Mouse (Mus musculus): ENCODE results near the gene Hic1. TPM values are rescaled to one million over a fixed set of nuclear protein-coding genes. Genes with fewer than 3 reads are reported as not detected.

Hic1 gene
- polyA plus RNA-seq, 1 experiment from 2014 or later: 6.4 TPM

DNA sequence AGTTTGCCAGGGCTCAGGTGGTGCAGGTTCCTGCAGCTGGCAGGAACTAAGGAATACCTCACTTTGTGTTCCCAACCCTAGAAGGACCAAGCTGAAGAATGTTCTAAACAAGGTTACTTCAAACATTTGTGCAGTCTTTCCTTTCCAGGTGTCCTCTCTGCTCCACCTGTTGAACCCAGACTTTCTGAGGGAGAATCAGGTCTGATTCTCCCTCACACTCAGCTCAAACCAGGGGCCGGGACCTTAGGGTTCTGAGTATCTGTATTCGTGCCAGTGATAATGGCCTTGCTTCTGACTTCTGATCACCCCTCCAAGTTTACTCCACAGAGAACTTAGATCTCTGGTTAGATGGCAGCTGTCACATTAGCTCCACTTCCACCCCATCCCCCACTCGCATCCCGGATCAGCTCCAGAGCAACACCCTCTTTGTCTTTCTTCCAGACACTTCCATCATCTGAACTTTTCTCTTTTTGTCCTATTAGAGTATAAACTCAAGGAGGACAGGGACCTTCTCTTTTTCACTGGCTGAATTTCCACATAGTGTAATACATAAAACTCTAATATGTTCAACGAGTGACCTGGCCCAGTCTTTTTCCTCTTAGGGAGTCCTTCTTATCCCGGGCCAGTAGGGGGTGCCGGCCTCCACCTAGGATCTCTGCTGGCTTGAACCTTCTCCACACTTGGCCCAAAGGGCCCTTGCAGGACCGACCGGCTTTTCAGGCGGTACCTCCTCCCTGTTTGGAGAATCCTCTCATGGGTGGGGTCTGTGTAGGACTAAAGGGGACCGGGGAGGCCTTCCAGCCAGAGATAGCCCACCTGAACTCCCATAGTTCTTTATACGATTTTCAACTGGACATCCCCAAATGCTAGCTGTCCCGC lies 23.3 kb upstream of the Hic1 start:
- ATAC-seq (ENCODE audit: insufficient number of reproducible peaks, insufficient read depth, low FRiP score, low read depth): peak; percentile 48; the same call in 1 of the 2 replicates
- peak overlapping the region in 1 of 2 experiments; percentile 91; a peak in 2 of 4 replicates for H3K27ac ChIP-seq (replicated peaks in 1 of 2; ENCODE audit: control insufficient read depth in 1 of 2, insufficient read depth in 1 of 2, low read depth in 2 of 2, low read length in 2 of 2)
- peak overlapping the region; percentile 77 for H3K9ac ChIP-seq (ENCODE audit: low read length)
- peak overlapping the region; percentile 63 to 67 for H3K4me3 ChIP-seq (ENCODE audit: control insufficient read depth in 1 of 2, insufficient read depth in 1 of 2, low read depth in 1 of 2, low read length in 2 of 2)
- peaks cover 22 to 47% of the 10 kb centered on the region in 2 experiments for H3K4me1 ChIP-seq (ENCODE audit: control insufficient read depth in 2 of 2, insufficient read depth in 2 of 2, low read length in 2 of 2)
- 22% methylated on average over 13 of the region's 13 CpGs for WGBS
- no peaks in the 10 kb centered on the region for H3K36me3 ChIP-seq (ENCODE audit: control insufficient read depth, insufficient read depth, low read length)
- H3K4me2 ChIP-seq (ENCODE audit: low read length): peak overlapping the region; percentile 90
- H3K27me3 ChIP-seq (ENCODE audit: control insufficient read depth, insufficient read depth, low read length): peaks cover 26% of the 10 kb centered on the region
- H3K9me3 ChIP-seq (ENCODE audit: control insufficient read depth, low read length): no peaks in the 10 kb centered on the region

- Histone ChIP-seq H3K9me3 (ENCODE audit: control insufficient read depth, low read length) (no peaks in the 10 kb centered on the region), H3K36me3 (ENCODE audit: control insufficient read depth, insufficient read depth, low read length) (no peaks in the 10 kb centered on the region), H3K9ac (ENCODE audit: low read length) (peak overlapping the region; percentile 30; the same call in 1 of the 2 replicates), H3K4me1 (ENCODE audit: control insufficient read depth in 2 of 2, insufficient read depth in 2 of 2, low read length in 2 of 2) (peaks cover 22 to 47% of the 10 kb centered on the region in 2 experiments), H3K4me3 (ENCODE audit: control insufficient read depth in 1 of 2, insufficient read depth in 1 of 2, low read depth in 1 of 2, low read length in 2 of 2) (no peak overlapping the region), H3K4me2 (ENCODE audit: low read length) (peak overlapping the region; percentile 1), H3K27me3 (ENCODE audit: control insufficient read depth, insufficient read depth, low read length) (peaks cover 23% of the 10 kb centered on the region), H3K27ac (replicated peaks in 1 of 2; ENCODE audit: control insufficient read depth in 1 of 2, insufficient read depth in 1 of 2, low read depth in 2 of 2, low read length in 2 of 2) (0 out of 4 replicates have a peak overlapping the region, but pooled peaks of 1 of the 2 experiments have one; percentile 31)
- WGBS: 28% methylated on average over 6 of the region's 6 CpGs
- no peak for ATAC-seq (ENCODE audit: insufficient number of reproducible peaks, insufficient read depth, low FRiP score, low read depth)
Measured at GRCm38 (mm10) chr11:75191841-75192240, 22.5 kb upstream of the Hic1 start.

- Histone ChIP-seq H3K4me2 (ENCODE audit: low read length) (peak within 1 kb of the TSS; percentile 94), H3K4me1 (ENCODE audit: control insufficient read depth in 2 of 2, insufficient read depth in 2 of 2, low read length in 2 of 2) (peaks cover 18 to 41% of the 10 kb centered on the region in 2 experiments), H3K27me3 (ENCODE audit: control insufficient read depth, insufficient read depth, low read length) (peaks cover 18% of the 10 kb centered on the region), H3K27ac (replicated peaks in 1 of 2; ENCODE audit: control insufficient read depth in 1 of 2, insufficient read depth in 1 of 2, low read depth in 2 of 2, low read length in 2 of 2) (peak within 1 kb of the TSS; percentile 12 to 74), H3K9me3 (ENCODE audit: control insufficient read depth, low read length) (no peaks in the 10 kb centered on the region), H3K36me3 (ENCODE audit: control insufficient read depth, insufficient read depth, low read length) (no peaks in the 10 kb centered on the region), H3K9ac (ENCODE audit: low read length) (peak within 1 kb of the TSS; percentile 79), H3K4me3 (ENCODE audit: control insufficient read depth in 1 of 2, insufficient read depth in 1 of 2, low read depth in 1 of 2, low read length in 2 of 2) (peak within 1 kb of the TSS; percentile 74 to 86)
- 40% methylated on average over 5 of the region's 5 CpGs for WGBS
- no peak for ATAC-seq (ENCODE audit: insufficient number of reproducible peaks, insufficient read depth, low FRiP score, low read depth)
Measured at GRCm38 (mm10) chr11:75190905-75191441, 21.7 kb upstream of the Hic1 start, which contains the start of gene Dph1. Gene Dph1, minus strand, starts transcription at chr11:75191241.

GRCm38 (mm10) chr11:75190371-75190724 lies 21.0 kb upstream of the Hic1 start:
- Histone ChIP-seq H3K27ac (replicated peaks in 1 of 2; ENCODE audit: control insufficient read depth in 1 of 2, insufficient read depth in 1 of 2, low read depth in 2 of 2, low read length in 2 of 2) (peak overlapping the region; percentile 12 to 74), H3K4me1 (ENCODE audit: control insufficient read depth in 2 of 2, insufficient read depth in 2 of 2, low read length in 2 of 2) (peaks cover 18 to 39% of the 10 kb centered on the region in 2 experiments), H3K27me3 (ENCODE audit: control insufficient read depth, insufficient read depth, low read length) (peaks cover 17% of the 10 kb centered on the region; the same call in 1 of the 2 replicates), H3K4me2 (ENCODE audit: low read length) (peak overlapping the region; percentile 94), H3K36me3 (ENCODE audit: control insufficient read depth, insufficient read depth, low read length) (peaks cover 5% of the 10 kb centered on the region), H3K9me3 (ENCODE audit: control insufficient read depth, low read length) (no peaks in the 10 kb centered on the region), H3K4me3 (ENCODE audit: control insufficient read depth in 1 of 2, insufficient read depth in 1 of 2, low read depth in 1 of 2, low read length in 2 of 2) (peak overlapping the region; percentile 74 to 86), H3K9ac (ENCODE audit: low read length) (peak overlapping the region; percentile 79)
- ATAC-seq (ENCODE audit: insufficient number of reproducible peaks, insufficient read depth, low FRiP score, low read depth): peak; percentile 59
- WGBS: under 1% methylated on average over 24 of the region's 24 CpGs

DNA sequence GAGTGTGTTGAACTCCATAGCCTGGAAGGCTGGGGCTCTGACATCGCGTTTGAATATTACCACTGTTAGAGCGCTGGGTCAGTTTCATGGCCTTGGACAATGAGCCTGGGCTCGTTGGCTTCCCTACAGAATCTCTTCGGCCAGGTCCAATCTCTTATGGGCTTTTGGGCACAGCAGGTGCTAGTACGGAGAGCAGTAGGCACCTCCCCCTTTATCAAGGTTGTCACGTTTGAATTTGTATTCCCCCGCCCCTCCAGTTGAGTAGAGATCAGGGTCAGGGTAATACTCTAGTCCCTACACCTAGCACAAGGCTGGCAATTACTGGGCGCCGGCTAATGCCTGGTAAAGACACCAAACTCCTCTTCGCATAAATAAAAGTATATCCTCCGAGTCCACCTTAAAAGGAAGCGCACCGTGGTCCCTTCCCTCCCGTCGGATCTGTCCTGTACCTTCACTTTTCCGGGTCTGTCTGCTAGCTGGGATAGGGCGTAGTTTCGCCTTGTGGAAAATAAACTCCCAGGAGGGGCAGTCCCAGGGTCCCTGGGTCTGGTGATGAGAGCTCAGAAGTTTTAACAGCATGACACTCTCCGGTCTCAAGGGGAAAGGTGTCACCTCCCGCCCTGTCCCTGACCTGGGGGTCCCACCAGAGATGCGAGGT lies 20.5 kb upstream of the Hic1 start:
- H3K27me3 ChIP-seq (ENCODE audit: control insufficient read depth, insufficient read depth, low read length): peaks cover 12% of the 10 kb centered on the region; the same call in 1 of the 2 replicates
- peak overlapping the region; percentile 12 to 74; a peak in 3 of 4 replicates for H3K27ac ChIP-seq (replicated peaks in 1 of 2; ENCODE audit: control insufficient read depth in 1 of 2, insufficient read depth in 1 of 2, low read depth in 2 of 2, low read length in 2 of 2)
- no peaks in the 10 kb centered on the region for H3K9me3 ChIP-seq (ENCODE audit: control insufficient read depth, low read length)
- WGBS: under 1% methylated on average over 22 of the region's 22 CpGs
- H3K4me3 ChIP-seq (ENCODE audit: control insufficient read depth in 1 of 2, insufficient read depth in 1 of 2, low read depth in 1 of 2, low read length in 2 of 2): peak overlapping the region; percentile 74 to 86
- H3K36me3 ChIP-seq (ENCODE audit: control insufficient read depth, insufficient read depth, low read length): peaks cover 10% of the 10 kb centered on the region
- peaks cover 18 to 37% of the 10 kb centered on the region in 2 experiments for H3K4me1 ChIP-seq (ENCODE audit: control insufficient read depth in 2 of 2, insufficient read depth in 2 of 2, low read length in 2 of 2)
- peak overlapping the region; percentile 79 for H3K9ac ChIP-seq (ENCODE audit: low read length)
- ATAC-seq (ENCODE audit: insufficient number of reproducible peaks, insufficient read depth, low FRiP score, low read depth): no peak; the same call in 1 of the 2 replicates
- peak overlapping the region; percentile 94 for H3K4me2 ChIP-seq (ENCODE audit: low read length)

DNA sequence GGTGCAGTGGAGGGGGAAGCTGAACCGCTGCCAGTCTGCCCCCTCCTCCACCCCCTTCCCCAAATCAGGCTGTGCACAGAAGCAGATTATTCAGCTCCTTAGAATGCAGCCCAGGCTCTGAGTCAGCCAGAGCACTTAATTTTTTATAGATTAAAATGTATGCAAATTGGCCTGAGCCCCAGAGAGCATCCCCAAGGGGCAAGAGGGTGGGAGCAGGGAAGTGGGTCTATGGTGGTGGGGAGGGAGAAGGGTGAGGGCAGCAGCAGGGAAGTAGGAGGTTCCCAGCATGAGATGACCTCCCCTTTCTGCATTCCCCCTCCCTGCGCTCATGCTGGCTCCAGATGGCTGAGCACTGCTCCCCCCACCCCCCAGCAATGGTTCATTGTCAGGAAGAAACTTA lies 15.7 kb upstream of the Hic1 start:
- WGBS: 88% methylated on average over 2 of the region's 2 CpGs
- H3K36me3 ChIP-seq (ENCODE audit: control insufficient read depth, insufficient read depth, low read length): peaks cover 58% of the 10 kb centered on the region
- no peak for ATAC-seq (ENCODE audit: insufficient number of reproducible peaks, insufficient read depth, low FRiP score, low read depth)

DNA sequence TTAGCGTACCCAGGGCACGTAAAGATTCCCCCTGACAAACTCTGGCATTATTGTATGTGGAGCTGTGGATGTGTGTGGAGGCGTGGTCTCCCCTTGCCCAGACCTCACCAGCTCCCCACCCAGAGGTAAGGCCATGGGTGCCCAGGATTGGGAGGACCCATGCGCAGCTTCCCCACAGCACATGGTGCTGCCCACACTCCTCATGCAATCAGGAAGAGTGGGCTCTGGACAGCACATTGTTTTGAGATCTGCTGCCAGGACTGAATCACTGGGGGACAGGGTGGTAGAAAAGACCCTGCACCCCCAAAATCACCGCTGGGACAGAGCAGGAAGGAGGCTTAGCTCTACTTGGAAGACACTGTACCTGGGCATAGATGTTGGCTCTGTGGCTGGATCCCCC lies 15.3 kb upstream of the Hic1 start:
- no peak overlapping the region for H3K4me2 ChIP-seq (ENCODE audit: low read length)
- H3K27me3 ChIP-seq (ENCODE audit: control insufficient read depth, insufficient read depth, low read length): no peaks in the 10 kb centered on the region
- no peak overlapping the region for H3K9ac ChIP-seq (ENCODE audit: low read length)
- ATAC-seq (ENCODE audit: insufficient number of reproducible peaks, insufficient read depth, low FRiP score, low read depth): no peak
- 92% methylated on average over 5 of the region's 5 CpGs for WGBS
- H3K9me3 ChIP-seq (ENCODE audit: control insufficient read depth, low read length): no peaks in the 10 kb centered on the region
- no peak overlapping the region for H3K27ac ChIP-seq (replicated peaks in 1 of 2; ENCODE audit: control insufficient read depth in 1 of 2, insufficient read depth in 1 of 2, low read depth in 2 of 2, low read length in 2 of 2)
- peaks cover under 1 to 9% of the 10 kb centered on the region in 2 experiments; a peak in 3 of 4 replicates for H3K4me1 ChIP-seq (ENCODE audit: control insufficient read depth in 2 of 2, insufficient read depth in 2 of 2, low read length in 2 of 2)
- no peak overlapping the region for H3K4me3 ChIP-seq (ENCODE audit: control insufficient read depth in 1 of 2, insufficient read depth in 1 of 2, low read depth in 1 of 2, low read length in 2 of 2)
- peaks cover 60% of the 10 kb centered on the region for H3K36me3 ChIP-seq (ENCODE audit: control insufficient read depth, insufficient read depth, low read length)

More for the DNA sequence above, 15.7 kb upstream of the Hic1 start:
- Histone ChIP-seq H3K9ac (ENCODE audit: low read length) (no peak overlapping the region), H3K27me3 (ENCODE audit: control insufficient read depth, insufficient read depth, low read length) (no peaks in the 10 kb centered on the region), H3K4me2 (ENCODE audit: low read length) (no peak overlapping the region), H3K4me3 (ENCODE audit: control insufficient read depth in 1 of 2, insufficient read depth in 1 of 2, low read depth in 1 of 2, low read length in 2 of 2) (no peak overlapping the region), H3K4me1 (ENCODE audit: control insufficient read depth in 2 of 2, insufficient read depth in 2 of 2, low read length in 2 of 2) (peaks cover 0 to 11% of the 10 kb centered on the region in 2 experiments; a peak in 2 of 4 replicates), H3K27ac (replicated peaks in 1 of 2; ENCODE audit: control insufficient read depth in 1 of 2, insufficient read depth in 1 of 2, low read depth in 2 of 2, low read length in 2 of 2) (no peak overlapping the region), H3K9me3 (ENCODE audit: control insufficient read depth, low read length) (no peaks in the 10 kb centered on the region)

Data from heart, embryonic 14.5 days (tissue).